Mouse (Mus musculus) olfactory bulb, adult 2 months (tissue): ENCODE measurements around the gene Adprhl2.

Experiments
- CTCF ChIP-seq: fragments of 200-500 bp; IDR thresholded peaks from 2 replicates; pipeline ENCODE4 v1.5.1; 2012; ENCODE audit warnings: low read depth, mild to moderate bottlenecking, low read length, moderate library complexity; ENCODE audit not compliant: insufficient read depth
- POLR2A ChIP-seq: fragments of 200-500 bp; IDR thresholded peaks from 2 replicates; pipeline ENCODE4 v1.6.1; 2012; ENCODE audit warnings: mild to moderate bottlenecking, low read depth, low read length, moderate library complexity; ENCODE audit not compliant: insufficient read depth

DNA sequence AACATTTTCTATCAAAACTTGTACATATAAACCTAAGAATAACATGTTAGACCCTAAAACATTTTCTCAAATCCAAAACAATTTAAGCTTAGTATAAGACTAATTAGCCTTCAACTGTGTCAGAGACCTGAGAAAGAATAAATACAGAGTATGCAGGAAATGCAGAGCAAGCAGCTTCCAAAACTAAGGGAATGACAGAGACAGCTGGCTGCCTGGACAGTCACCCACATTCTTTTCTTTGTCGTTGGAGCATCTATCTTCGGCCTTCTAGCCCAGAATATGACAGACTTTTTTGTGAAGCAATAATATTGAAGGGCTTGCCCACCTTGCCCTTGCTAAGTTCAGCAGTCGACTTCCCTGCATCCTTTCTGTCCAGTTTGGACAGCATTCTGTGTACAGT lies 52.2 kb downstream of the Adprhl2 start:
- no peak for TF ChIP-seq CTCF
- no peak for TF ChIP-seq POLR2A
